Mouse (Mus musculus): ENCODE results near the gene Zan.

DNA sequence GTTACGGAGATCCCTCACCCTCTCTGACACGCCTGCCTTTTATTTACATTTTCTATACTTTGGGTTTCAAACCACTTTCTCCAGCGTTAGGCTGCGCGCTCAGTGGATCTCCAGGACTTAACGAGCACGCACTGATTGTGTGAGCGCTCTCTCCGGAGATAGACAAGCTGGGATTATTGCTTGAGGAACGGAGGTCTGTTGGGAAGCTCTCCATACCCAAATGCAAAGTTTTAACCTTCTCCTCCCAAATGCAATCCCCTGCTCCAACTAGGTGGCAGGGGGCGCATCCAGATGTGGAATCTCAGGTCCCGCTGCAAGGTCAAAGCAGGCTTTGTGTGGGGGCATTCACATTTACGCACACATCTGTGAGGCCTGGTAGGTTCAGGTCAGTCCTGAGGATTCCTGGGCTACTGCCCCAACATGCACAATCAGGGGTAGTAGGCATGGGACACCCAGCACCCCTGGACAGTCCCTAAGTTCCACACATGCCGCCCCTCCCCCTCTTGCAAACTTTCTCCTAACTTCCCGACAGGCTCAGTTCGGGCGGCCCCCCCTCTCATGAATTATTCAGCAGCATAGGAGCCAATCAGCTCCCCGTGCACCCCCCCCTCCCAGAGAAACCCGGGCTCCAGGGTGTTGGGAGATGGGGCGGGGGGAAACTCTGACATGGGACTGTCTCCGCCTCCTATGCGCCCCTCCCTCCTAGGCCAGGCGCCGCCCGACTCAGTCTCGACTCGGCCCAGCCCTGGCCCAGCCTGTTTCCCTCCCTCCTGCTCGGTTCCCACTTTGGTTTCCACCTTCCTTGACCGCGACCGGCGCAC, 127.3 kb downstream of the Zan start, which contains the start of gene Ephb4:
- TF ChIP-seq GATA1 (IDR thresholded peaks at IDR 0.05; ENCODE audit: borderline replicate concordance, low read length) (no peak), FLI1 (IDR thresholded peaks at IDR 0.05; ENCODE audit: low read length) (no peak)

All from megakaryocyte, embryonic 14.5 days (primary cell).